Mouse (Mus musculus): ENCODE measurements around the gene Gsdma3. TPM values are rescaled to one million over a fixed set of nuclear protein-coding genes. Genes with fewer than 3 reads are reported as not detected.

Gsdma3 gene
- polyA plus RNA-seq, 1 experiment from 2014 or later = not detected

DNA sequence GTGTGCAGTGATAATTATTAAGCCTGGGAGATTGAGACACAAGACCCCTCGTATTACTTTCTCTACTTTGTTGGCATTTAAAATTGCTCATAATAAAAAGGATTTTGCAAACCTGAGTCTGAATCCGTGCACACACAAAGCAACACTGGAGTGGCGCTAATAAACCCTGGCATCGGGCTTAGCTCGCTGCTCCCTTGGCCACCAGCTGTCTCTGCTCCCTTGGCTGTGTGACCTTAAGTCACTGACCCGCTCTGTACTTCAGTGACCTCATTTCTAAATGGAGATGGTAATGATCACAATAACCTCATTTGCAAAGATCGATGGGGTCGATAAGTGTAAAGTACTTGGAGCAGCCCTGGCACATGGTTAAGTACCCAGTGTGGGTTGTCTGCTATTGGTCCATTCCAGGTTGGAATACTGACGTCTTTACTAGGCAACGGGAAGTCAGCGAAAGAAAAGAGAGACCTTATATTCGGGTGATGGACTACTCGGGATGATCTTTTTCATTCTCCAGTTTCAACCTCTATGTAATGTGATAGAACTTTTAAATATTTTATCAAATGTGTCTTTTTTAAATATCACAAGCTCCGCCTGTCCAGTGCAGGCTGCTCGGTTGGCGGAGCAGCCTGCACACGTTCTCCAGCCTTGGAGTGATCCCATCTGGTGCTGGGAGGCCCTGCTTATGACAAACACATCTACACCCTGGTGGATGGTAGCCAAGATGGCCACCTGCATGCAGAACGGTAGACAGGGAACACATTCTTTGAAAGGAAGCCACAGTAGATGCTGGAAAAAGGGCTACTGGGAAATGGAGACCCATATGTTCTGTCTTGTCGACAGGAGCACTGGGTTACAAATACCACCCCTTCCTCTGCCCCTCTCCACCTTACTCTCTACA is 35.4 kb upstream of the Gsdma3 start:
- ATAC-seq = no peak
- Histone ChIP-seq H3K36me3 (ENCODE audit: control insufficient read depth, insufficient read depth, low read length) (no peaks in the 10 kb centered on the region), H3K4me1 (ENCODE audit: control insufficient read depth, insufficient read depth, low read length) (peaks cover 17% of the 10 kb centered on the region), H3K9me3 (replicated peaks; ENCODE audit: control insufficient read depth, low read length, poor library complexity, severe bottlenecking) (no peaks in the 10 kb centered on the region), H3K27ac (ENCODE audit: low read length) (no peak overlapping the region), H3K4me3 (ENCODE audit: low read depth, low read length) (no peak overlapping the region), H3K4me2 (ENCODE audit: low read length) (no peak overlapping the region), H3K27me3 (ENCODE audit: control insufficient read depth, insufficient read depth, low read depth, low read length) (no peaks in the 10 kb centered on the region; the same call in 1 of the 2 replicates), H3K9ac (ENCODE audit: low read depth, low read length) (no peak overlapping the region)
- WGBS = 75% methylated on average over 19 of the region's 19 CpGs

DNA sequence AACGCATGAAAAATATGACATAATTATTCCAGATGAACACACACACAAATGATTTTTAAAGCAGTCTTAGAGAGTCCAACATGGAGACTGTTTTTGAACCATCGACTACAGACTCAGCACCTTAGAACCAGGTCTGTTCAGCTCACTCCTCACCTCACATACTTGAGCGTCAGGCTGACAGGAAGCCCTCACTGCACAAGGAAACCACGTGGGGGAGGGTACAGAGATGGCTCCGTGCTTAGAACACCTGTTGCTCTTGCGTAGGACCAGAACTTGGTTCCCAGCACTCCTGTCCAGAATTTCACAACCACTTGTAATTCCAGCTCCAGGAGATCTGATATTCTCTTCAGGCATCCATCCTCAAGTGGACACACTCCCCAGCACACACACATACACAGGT is 31.1 kb upstream of the Gsdma3 start:
- peaks cover 5% of the 10 kb centered on the region for H3K27me3 ChIP-seq (ENCODE audit: control insufficient read depth, insufficient read depth, low read depth, low read length)
- no peak overlapping the region for H3K4me2 ChIP-seq (ENCODE audit: low read length)
- 77% methylated on average over 6 of the region's 6 CpGs for WGBS
- no peak overlapping the region for H3K9ac ChIP-seq (ENCODE audit: low read depth, low read length)
- no peak overlapping the region for H3K4me3 ChIP-seq (ENCODE audit: low read depth, low read length)
- no peaks in the 10 kb centered on the region for H3K36me3 ChIP-seq (ENCODE audit: control insufficient read depth, insufficient read depth, low read length)
- H3K9me3 ChIP-seq (replicated peaks; ENCODE audit: control insufficient read depth, low read length, poor library complexity, severe bottlenecking) = no peaks in the 10 kb centered on the region
- H3K27ac ChIP-seq (ENCODE audit: low read length) = no peak overlapping the region
- no peak for ATAC-seq
- H3K4me1 ChIP-seq (ENCODE audit: control insufficient read depth, insufficient read depth, low read length) = no peaks in the 10 kb centered on the region

DNA sequence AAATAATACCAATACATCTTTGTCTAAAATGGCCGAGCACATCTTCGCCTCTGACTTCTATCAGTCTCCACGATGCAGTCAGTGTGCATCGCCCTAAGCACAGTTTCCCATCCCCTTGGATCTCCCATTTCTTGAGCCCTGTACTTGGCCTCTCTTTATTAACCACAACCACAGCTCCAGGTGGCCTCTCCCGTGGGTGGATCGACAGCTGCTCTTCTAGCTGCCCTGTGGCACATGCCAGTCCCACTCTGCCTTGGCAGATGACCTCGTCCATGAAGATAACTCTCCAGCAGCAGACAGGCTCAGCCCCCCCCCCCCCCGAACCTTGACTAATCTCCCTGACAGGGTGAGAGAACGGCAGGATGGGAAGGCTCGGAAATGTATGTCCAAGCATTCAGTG is 30.7 kb upstream of the Gsdma3 start:
- Histone ChIP-seq H3K4me2 (ENCODE audit: low read length) (no peak overlapping the region), H3K9ac (ENCODE audit: low read depth, low read length) (no peak overlapping the region), H3K4me1 (ENCODE audit: control insufficient read depth, insufficient read depth, low read length) (no peaks in the 10 kb centered on the region), H3K4me3 (ENCODE audit: low read depth, low read length) (no peak overlapping the region), H3K27ac (ENCODE audit: low read length) (no peak overlapping the region), H3K36me3 (ENCODE audit: control insufficient read depth, insufficient read depth, low read length) (no peaks in the 10 kb centered on the region), H3K9me3 (replicated peaks; ENCODE audit: control insufficient read depth, low read length, poor library complexity, severe bottlenecking) (no peaks in the 10 kb centered on the region), H3K27me3 (ENCODE audit: control insufficient read depth, insufficient read depth, low read depth, low read length) (peaks cover 5% of the 10 kb centered on the region)
- WGBS = 70% methylated on average over 10 of the region's 10 CpGs
- no peak for ATAC-seq

DNA sequence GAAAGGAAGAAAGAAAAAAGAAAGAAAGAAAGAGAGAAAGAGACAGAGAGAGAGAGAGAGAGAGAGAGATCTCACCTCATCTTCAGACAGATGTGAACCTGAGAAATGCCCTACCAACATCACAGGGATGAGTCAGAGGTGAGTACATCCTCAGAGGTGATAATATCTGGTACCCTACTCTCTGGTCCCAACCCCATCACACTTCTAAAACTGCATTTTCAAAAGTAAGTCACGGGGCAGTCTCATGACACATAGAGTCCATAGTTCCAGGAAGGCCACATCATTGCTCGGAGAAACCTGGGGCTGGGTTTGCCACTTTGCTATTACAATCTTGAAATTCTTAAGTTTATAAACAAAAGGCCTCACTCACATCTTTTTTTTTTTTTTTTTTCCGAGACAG is 30.2 kb upstream of the Gsdma3 start:
- WGBS = 85% methylated on average over 3 of the region's 3 CpGs
- Histone ChIP-seq H3K9me3 (replicated peaks; ENCODE audit: control insufficient read depth, low read length, poor library complexity, severe bottlenecking) (no peaks in the 10 kb centered on the region), H3K36me3 (ENCODE audit: control insufficient read depth, insufficient read depth, low read length) (no peaks in the 10 kb centered on the region), H3K4me1 (ENCODE audit: control insufficient read depth, insufficient read depth, low read length) (no peaks in the 10 kb centered on the region), H3K4me2 (ENCODE audit: low read length) (no peak overlapping the region), H3K27me3 (ENCODE audit: control insufficient read depth, insufficient read depth, low read depth, low read length) (peaks cover 5% of the 10 kb centered on the region), H3K27ac (ENCODE audit: low read length) (no peak overlapping the region), H3K4me3 (ENCODE audit: low read depth, low read length) (no peak overlapping the region), H3K9ac (ENCODE audit: low read depth, low read length) (no peak overlapping the region)
- no peak for ATAC-seq

- Histone ChIP-seq H3K4me3 (ENCODE audit: low read depth, low read length) (no peak overlapping the region), H3K27ac (ENCODE audit: low read length) (no peak overlapping the region), H3K36me3 (ENCODE audit: control insufficient read depth, insufficient read depth, low read length) (no peaks in the 10 kb centered on the region), H3K4me1 (ENCODE audit: control insufficient read depth, insufficient read depth, low read length) (0 out of 2 replicates have a peak, but pooled peaks cover 2% of the 10 kb centered on the region), H3K4me2 (ENCODE audit: low read length) (no peak overlapping the region), H3K27me3 (ENCODE audit: control insufficient read depth, insufficient read depth, low read depth, low read length) (peaks cover 8% of the 10 kb centered on the region), H3K9ac (ENCODE audit: low read depth, low read length) (no peak overlapping the region), H3K9me3 (replicated peaks; ENCODE audit: control insufficient read depth, low read length, poor library complexity, severe bottlenecking) (no peaks in the 10 kb centered on the region)
- no peak for ATAC-seq
- WGBS = 48% methylated on average over 6 of the region's 6 CpGs
Observed at GRCm38 (mm10) chr11:98597363-98597762, 28.8 kb upstream of the Gsdma3 start.

DNA sequence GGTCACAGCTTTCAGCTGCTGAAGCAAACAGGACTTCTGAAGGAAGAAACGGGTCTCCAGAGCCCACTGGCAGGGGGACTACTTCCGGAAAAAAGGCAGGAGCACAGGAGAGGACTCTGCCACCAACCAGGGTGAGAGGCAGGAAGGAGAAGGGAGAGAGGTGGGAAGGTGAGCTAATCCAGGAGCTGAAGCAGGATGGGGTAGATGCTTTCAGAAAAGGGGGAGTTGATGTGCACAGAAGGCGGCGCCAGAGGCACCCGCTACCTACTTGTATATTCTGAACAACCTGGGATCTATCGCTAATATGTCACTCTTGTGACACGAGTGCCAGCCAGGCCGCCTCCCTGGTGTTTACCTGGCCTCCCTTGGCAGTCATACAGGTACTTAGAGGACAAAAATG is 28.2 kb upstream of the Gsdma3 start, which contains the start of gene Lrrc3c:
Gene Lrrc3c, plus strand, starts transcription at position 301 of the 400 bp plus-strand sequence.
- no peak for ATAC-seq
- H3K4me2 ChIP-seq (ENCODE audit: low read length) = no peak within 1 kb of the TSS
- WGBS = 94% methylated on average over 8 of the region's 8 CpGs
- H3K27me3 ChIP-seq (ENCODE audit: control insufficient read depth, insufficient read depth, low read depth, low read length) = peaks cover 8% of the 10 kb centered on the region; the same call in 1 of the 2 replicates
- no peaks in the 10 kb centered on the region for H3K9me3 ChIP-seq (replicated peaks; ENCODE audit: control insufficient read depth, low read length, poor library complexity, severe bottlenecking)
- peaks cover 2% of the 10 kb centered on the region; the same call in 1 of the 2 replicates for H3K4me1 ChIP-seq (ENCODE audit: control insufficient read depth, insufficient read depth, low read length)
- no peak within 1 kb of the TSS for H3K9ac ChIP-seq (ENCODE audit: low read depth, low read length)
- no peak within 1 kb of the TSS for H3K4me3 ChIP-seq (ENCODE audit: low read depth, low read length)
- H3K36me3 ChIP-seq (ENCODE audit: control insufficient read depth, insufficient read depth, low read length) = no peaks in the 10 kb centered on the region
- no peak within 1 kb of the TSS for H3K27ac ChIP-seq (ENCODE audit: low read length)

GRCm38 (mm10) chr11:98598851-98599290 is 27.3 kb upstream of the Gsdma3 start:
- Histone ChIP-seq H3K4me2 (ENCODE audit: low read length) (no peak overlapping the region), H3K27me3 (ENCODE audit: control insufficient read depth, insufficient read depth, low read depth, low read length) (peaks cover 8% of the 10 kb centered on the region; the same call in 1 of the 2 replicates), H3K9ac (ENCODE audit: low read depth, low read length) (no peak overlapping the region), H3K27ac (ENCODE audit: low read length) (no peak overlapping the region), H3K9me3 (replicated peaks; ENCODE audit: control insufficient read depth, low read length, poor library complexity, severe bottlenecking) (no peaks in the 10 kb centered on the region), H3K4me1 (ENCODE audit: control insufficient read depth, insufficient read depth, low read length) (peaks cover 2% of the 10 kb centered on the region; the same call in 1 of the 2 replicates), H3K4me3 (ENCODE audit: low read depth, low read length) (no peak overlapping the region), H3K36me3 (ENCODE audit: control insufficient read depth, insufficient read depth, low read length) (no peaks in the 10 kb centered on the region)
- no peak for ATAC-seq
- whole genome bisulfite sequencing = 65% methylated on average over 18 of the region's 18 CpGs

DNA sequence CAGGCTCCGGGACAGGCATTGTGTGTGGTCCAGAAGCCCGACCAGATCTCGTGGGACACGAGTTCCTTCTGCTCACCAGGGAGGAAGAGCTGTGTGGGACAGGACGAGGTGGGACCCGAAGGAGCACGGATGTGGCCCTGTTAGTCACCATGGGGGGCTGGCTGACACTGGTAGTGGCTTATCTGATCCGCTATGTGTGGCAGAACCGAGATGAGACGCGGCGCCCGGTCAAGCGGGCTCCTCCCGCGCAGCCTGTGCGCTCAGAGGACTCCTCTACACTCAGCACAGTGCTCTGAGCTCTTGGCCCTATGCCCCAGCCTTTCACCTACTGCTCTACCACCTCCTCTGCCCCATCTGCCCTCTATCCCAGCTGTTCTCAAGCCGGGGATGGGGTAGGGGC is 26.9 kb upstream of the Gsdma3 start:
- H3K9me3 ChIP-seq (replicated peaks; ENCODE audit: control insufficient read depth, low read length, poor library complexity, severe bottlenecking) = no peaks in the 10 kb centered on the region
- peaks cover 8% of the 10 kb centered on the region; the same call in 1 of the 2 replicates for H3K27me3 ChIP-seq (ENCODE audit: control insufficient read depth, insufficient read depth, low read depth, low read length)
- H3K4me2 ChIP-seq (ENCODE audit: low read length) = no peak overlapping the region
- no peak overlapping the region for H3K27ac ChIP-seq (ENCODE audit: low read length)
- WGBS = 26% methylated on average over 18 of the region's 18 CpGs
- no peak overlapping the region for H3K9ac ChIP-seq (ENCODE audit: low read depth, low read length)
- peaks cover 2% of the 10 kb centered on the region; the same call in 1 of the 2 replicates for H3K4me1 ChIP-seq (ENCODE audit: control insufficient read depth, insufficient read depth, low read length)
- no peak for ATAC-seq
- no peaks in the 10 kb centered on the region for H3K36me3 ChIP-seq (ENCODE audit: control insufficient read depth, insufficient read depth, low read length)
- H3K4me3 ChIP-seq (ENCODE audit: low read depth, low read length) = no peak overlapping the region

- WGBS = 1% methylated on average over 20 of the region's 20 CpGs
- no peaks in the 10 kb centered on the region for H3K9me3 ChIP-seq (replicated peaks; ENCODE audit: control insufficient read depth, low read length, poor library complexity, severe bottlenecking)
- peak overlapping the region; percentile 32 for H3K4me3 ChIP-seq (ENCODE audit: low read depth, low read length)
- H3K36me3 ChIP-seq (ENCODE audit: control insufficient read depth, insufficient read depth, low read length) = no peaks in the 10 kb centered on the region
- peaks cover 8% of the 10 kb centered on the region; the same call in 1 of the 2 replicates for H3K27me3 ChIP-seq (ENCODE audit: control insufficient read depth, insufficient read depth, low read depth, low read length)
- H3K4me1 ChIP-seq (ENCODE audit: control insufficient read depth, insufficient read depth, low read length) = peaks cover 2% of the 10 kb centered on the region; the same call in 1 of the 2 replicates
- no peak for ATAC-seq
- H3K9ac ChIP-seq (ENCODE audit: low read depth, low read length) = 0 out of 2 replicates have a peak overlapping the region, but pooled peaks have one; percentile 43
- H3K27ac ChIP-seq (ENCODE audit: low read length) = no peak overlapping the region
- H3K4me2 ChIP-seq (ENCODE audit: low read length) = peak overlapping the region; percentile 58
Observed at GRCm38 (mm10) chr11:98602090-98602690, 24.0 kb upstream of the Gsdma3 start.
